Mouse (Mus musculus) thymus, adult 2 months (tissue): ENCODE results near the gene Dync2li1.

Experiments used
- CTCF ChIP-seq: fragments of 200-500 bp; IDR thresholded peaks from 2 replicates; pipeline ENCODE4 v1.5.1; 2012; ENCODE audit warnings: mild to moderate bottlenecking, control low read depth, low read length, moderate library complexity, borderline replicate concordance; ENCODE audit not compliant: control insufficient read depth, poor library complexity, insufficient read depth; ENCODE audit errors: extremely low read depth
- POLR2A ChIP-seq: fragments of 200-500 bp; IDR thresholded peaks from 2 replicates; pipeline ENCODE4 v1.6.1; 2012; ENCODE audit warnings: mild to moderate bottlenecking, low read length, control low read depth, moderate library complexity; ENCODE audit not compliant: control insufficient read depth, poor library complexity, insufficient read depth; ENCODE audit errors: extremely low read depth

DNA sequence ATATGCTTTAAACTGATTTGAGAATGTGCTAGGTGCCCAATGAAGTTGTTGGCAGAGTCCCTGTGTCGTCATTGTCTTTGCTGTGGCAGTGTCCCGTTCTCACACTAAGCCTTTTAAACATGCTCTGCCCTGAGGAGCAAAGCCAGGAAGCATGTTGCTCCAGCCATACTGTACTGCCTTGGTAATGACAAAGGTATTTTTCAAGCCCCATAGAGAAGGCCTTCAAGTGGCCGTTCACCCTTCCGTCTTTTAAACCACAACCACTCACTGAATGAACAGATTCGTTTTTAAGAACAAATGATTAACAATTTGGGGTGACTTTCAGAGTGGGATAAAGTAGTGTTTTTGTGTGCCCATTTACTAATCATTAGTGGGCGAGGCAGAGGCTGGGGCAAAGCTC is 5.1 kb upstream of the Dync2li1 start:
- TF ChIP-seq POLR2A (no peak), CTCF (no peak)
